Mouse (Mus musculus) CH12.LX (cell line): ENCODE measurements around the gene 9530077C05Rik. TPM values are rescaled to one million over a fixed set of nuclear protein-coding genes. Genes with fewer than 3 reads are reported as not detected.

Source experiments
- DNase-seq: peaks from one replicate; pipeline ENCODE4 v3.0.0-alpha.2; 2013; ENCODE audit errors: extremely low read depth
- H3K27ac ChIP-seq: 2 replicates; pipeline ENCODE4 v1.5.1; 2012; ENCODE audit warnings: low read depth, mild to moderate bottlenecking, control low read depth, moderate library complexity; ENCODE audit not compliant: insufficient read depth
- H3K27me3 ChIP-seq: replicated peaks from 2 replicates; pipeline ENCODE3; 2012; ENCODE audit warnings: inconsistent platforms
- H3K36me3 ChIP-seq, 2 experiments: replicated peaks in 1 of 2; 2 replicates each; pipeline versions ENCODE3 to v1.6.1; 2012; ENCODE audit warnings: inconsistent platforms in 1 of 2, low read length in 1 of 2, mild to moderate bottlenecking in 1 of 2, mixed read lengths in 1 of 2, moderate library complexity in 1 of 2; ENCODE audit not compliant: control insufficient read depth in 1 of 2, insufficient read depth in 1 of 2
- H3K4me1 ChIP-seq, 2 experiments: 2 replicates each; pipeline ENCODE4 v1.6.1; 2012; ENCODE audit warnings: inconsistent platforms in 1 of 2, moderate library complexity in 1 of 2; ENCODE audit not compliant: insufficient read depth in 2 of 2, control insufficient read depth in 1 of 2
- H3K4me2 ChIP-seq: 2 replicates; pipeline ENCODE4 v1.6.1; 2012; ENCODE audit warnings: low read depth, mild to moderate bottlenecking, control low read depth; ENCODE audit not compliant: poor library complexity, insufficient read depth, severe bottlenecking
- H3K4me3 ChIP-seq, 3 experiments: fragments of 150-350 bp in 1 of 3; sonication (generic) in 1 of 3; replicated peaks in 1 of 3; 2 replicates each; pipeline versions ENCODE3 to v1.5.1; 2011 to 2012; ENCODE audit warnings: low read depth in 2 of 3, low read length in 2 of 3, mild to moderate bottlenecking in 2 of 3, moderate library complexity in 2 of 3, control low read depth in 1 of 3, improper control_type of control experiment in 1 of 3, inconsistent platforms in 1 of 3, mixed read lengths in 1 of 3; ENCODE audit not compliant: poor library complexity in 1 of 3
- H3K79me2 ChIP-seq: replicated peaks from 2 replicates; pipeline ENCODE4 v1.6.1; 2012; ENCODE audit warnings: mild to moderate bottlenecking, moderate library complexity; ENCODE audit not compliant: control insufficient read depth, poor library complexity, insufficient read depth, severe bottlenecking; ENCODE audit errors: extremely low read depth
- H3K9ac ChIP-seq: 2 replicates; pipeline ENCODE4 v1.6.1; 2012; ENCODE audit warnings: low read depth, mild to moderate bottlenecking, control low read depth, moderate library complexity; ENCODE audit not compliant: insufficient read depth
- H3K9me3 ChIP-seq: replicated peaks from 2 replicates; pipeline ENCODE3; 2012; ENCODE audit warnings: low read length, inconsistent platforms, mixed read lengths
- BHLHE40 ChIP-seq: IDR thresholded peaks from 2 replicates; pipeline ENCODE4 v1.6.1; 2011; ENCODE audit warnings: mild to moderate bottlenecking, low read depth, low read length, improper control_type of control experiment
- CHD1 ChIP-seq: IDR thresholded peaks from 2 replicates; pipeline ENCODE4 v1.6.1; 2012; ENCODE audit warnings: low read depth, low read length, improper control_type of control experiment, inconsistent platforms
- CHD2 ChIP-seq: IDR thresholded peaks from 2 replicates; pipeline ENCODE4 v1.6.1; 2011; ENCODE audit warnings: low read length, improper control_type of control experiment
- CTCF ChIP-seq, 2 experiments: IDR thresholded peaks in 1 of 2; conservative IDR thresholded peaks in 1 of 2; 2 replicates each; pipeline ENCODE4 v1.5.1; 2011 to 2012; ENCODE audit warnings: low read depth in 2 of 2, low read length in 2 of 2, improper control_type of control experiment in 1 of 2, inconsistent platforms in 1 of 2, mild to moderate bottlenecking in 1 of 2, moderate library complexity in 1 of 2
- E2F4 ChIP-seq: IDR thresholded peaks from 2 replicates; pipeline ENCODE4 v1.6.1; 2011; ENCODE audit warnings: low read depth, low read length, improper control_type of control experiment; ENCODE audit not compliant: insufficient replicate concordance
- ELF1 ChIP-seq: IDR thresholded peaks from 2 replicates; pipeline ENCODE4 v1.6.1; 2014; ENCODE audit warnings: low read depth, mild to moderate bottlenecking, inconsistent platforms, low read length, improper control_type of control experiment
- GABPA ChIP-seq: IDR thresholded peaks from 2 replicates; pipeline ENCODE4 v1.6.1; 2012; ENCODE audit warnings: low read depth, low read length, improper control_type of control experiment, inconsistent platforms; ENCODE audit not compliant: insufficient replicate concordance
- MAX ChIP-seq: IDR thresholded peaks from 2 replicates; pipeline ENCODE4 v1.6.1; 2011; ENCODE audit warnings: low read length, improper control_type of control experiment
- MEF2A ChIP-seq: IDR thresholded peaks from 2 replicates; pipeline ENCODE4 v1.6.1; 2014; ENCODE audit warnings: low read depth, mild to moderate bottlenecking, inconsistent platforms, low read length, improper control_type of control experiment, borderline replicate concordance
- PAX5 ChIP-seq: IDR thresholded peaks from 2 replicates; pipeline ENCODE4 v1.6.1; 2012; ENCODE audit warnings: low read length, inconsistent platforms, mixed read lengths
- SMC3 ChIP-seq: IDR thresholded peaks from 2 replicates; pipeline ENCODE4 v1.6.1; 2011; ENCODE audit warnings: low read depth, low read length, improper control_type of control experiment
- TBP ChIP-seq: conservative IDR thresholded peaks from 2 replicates; pipeline ENCODE4 v1.6.1; 2011; ENCODE audit warnings: low read depth, low read length, improper control_type of control experiment
- USF1 ChIP-seq: IDR thresholded peaks from 2 replicates; pipeline ENCODE4 v1.6.1; 2014; ENCODE audit warnings: low read depth, mild to moderate bottlenecking, inconsistent platforms, low read length, improper control_type of control experiment
- ZMIZ1 ChIP-seq: IDR thresholded peaks from 2 replicates; pipeline ENCODE4 v1.6.1; 2012; ENCODE audit warnings: low read depth, mild to moderate bottlenecking, inconsistent platforms, low read length, improper control_type of control experiment
- dilution Hi-C: fragments of 300-500 bp; cut with MboI; formaldehyde crosslinking; loops from 2 replicates; pipeline ENCODE4 v1.14.3; 2020; ENCODE audit warnings: low sequenced_read_pairs; ENCODE audit not compliant: extremely low pct_unique_long_range_greater_than_20kb, extremely low pct_ligation_motif_present
- in situ Hi-C: fragments of 300-500 bp; cut with MboI; formaldehyde crosslinking; loops from 3 replicates; pipeline ENCODE4 v1.14.3; 2019; ENCODE audit warnings: low sequenced_read_pairs, low pct_ligation_motif_present, low pct_unique_long_range_greater_than_20kb, mixed read lengths
- polyA plus RNA-seq: library from polyadenylated mRNA; unstranded; fragments of >175 nt; gene quantifications from 2 replicates; pipeline ENCODE4 v1.2.1, GENCODE M21; 2012; ENCODE audit warnings: low read depth; ENCODE audit not compliant: insufficient read length
- total RNA-seq, 2 experiments: library from RNA; depleted of rRNA; stranded (reverse); fragments of 300-350 nt in 1 of 2; fragments of >200 nt in 1 of 2; gene quantifications; 2 replicates each; pipeline ENCODE4 v1.2.3; 2012 to 2014

9530077C05Rik gene
- total and polyA plus RNA-seq, 3 experiments: 0.71 to 1.4 (median 0.93) TPM

DNA sequence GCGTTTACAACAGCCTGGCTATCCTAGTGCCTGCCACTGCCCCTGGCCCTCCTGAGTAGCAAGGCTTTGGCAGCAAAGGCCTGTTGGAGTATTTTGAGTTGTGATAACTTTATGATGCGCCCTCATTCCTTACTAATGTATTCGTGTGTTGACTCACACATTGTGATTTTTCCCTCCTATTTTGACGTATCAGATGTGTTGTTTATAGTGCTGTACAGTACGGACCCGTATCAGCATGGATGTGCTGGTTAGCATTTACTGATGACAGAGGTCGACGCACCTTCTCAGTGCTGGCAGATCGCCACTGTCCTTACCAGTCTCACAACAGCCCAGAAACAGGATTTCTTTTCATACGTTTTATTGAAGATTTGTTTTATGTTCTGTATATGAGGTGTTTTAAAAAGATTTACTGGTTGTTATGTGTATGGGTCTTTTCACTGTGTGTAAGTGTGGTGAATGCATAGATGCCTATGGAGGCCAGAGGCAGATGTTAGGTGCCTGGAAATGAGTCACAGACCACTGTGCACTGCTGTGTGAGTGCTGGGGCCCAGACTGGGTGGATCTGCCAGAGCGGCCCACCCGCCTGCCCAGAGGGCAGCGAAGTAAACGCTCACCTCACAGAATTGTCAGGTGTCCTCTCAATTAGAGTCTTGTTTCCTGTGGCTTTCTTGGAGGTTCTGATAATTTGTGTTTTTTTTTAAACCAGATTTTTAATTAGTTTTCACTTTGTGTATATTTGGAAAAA, 17.5 kb downstream of the 9530077C05Rik start:
- dilution Hi-C loops: no loop called here
- DNase-seq: no peak
- H3K4me2 ChIP-seq: no peak overlapping the region
- H3K36me3 ChIP-seq: no peaks in the 10 kb centered on the region
- in situ Hi-C loops: no loop called here
- no peak overlapping the region for H3K27ac ChIP-seq
- no peak for TF ChIP-seq E2F4
- TF ChIP-seq MEF2A: no peak
- TF ChIP-seq CHD1: no peak
- TF ChIP-seq ZMIZ1: no peak
- TF ChIP-seq CTCF (conservative IDR thresholded peaks at IDR 0.05 in 1 of 2, IDR thresholded peaks at IDR 0.05 in 1 of 2; ENCODE audit: low read depth in 2 of 2, low read length in 2 of 2): no peak
- no peak for TF ChIP-seq USF1
- no peak for TF ChIP-seq PAX5
- no peak for TF ChIP-seq MAX
- no peak for TF ChIP-seq BHLHE40
- no peak for TF ChIP-seq CHD2
- no peaks in the 10 kb centered on the region for H3K79me2 ChIP-seq
- no peak overlapping the region for H3K4me3 ChIP-seq
- H3K27me3 ChIP-seq: no peaks in the 10 kb centered on the region
- H3K9ac ChIP-seq: no peak overlapping the region
- H3K4me1 ChIP-seq: peaks cover 0 to 23% of the 10 kb centered on the region in 2 experiments; a peak in 2 of 4 replicates
- no peaks in the 10 kb centered on the region for H3K9me3 ChIP-seq

DNA sequence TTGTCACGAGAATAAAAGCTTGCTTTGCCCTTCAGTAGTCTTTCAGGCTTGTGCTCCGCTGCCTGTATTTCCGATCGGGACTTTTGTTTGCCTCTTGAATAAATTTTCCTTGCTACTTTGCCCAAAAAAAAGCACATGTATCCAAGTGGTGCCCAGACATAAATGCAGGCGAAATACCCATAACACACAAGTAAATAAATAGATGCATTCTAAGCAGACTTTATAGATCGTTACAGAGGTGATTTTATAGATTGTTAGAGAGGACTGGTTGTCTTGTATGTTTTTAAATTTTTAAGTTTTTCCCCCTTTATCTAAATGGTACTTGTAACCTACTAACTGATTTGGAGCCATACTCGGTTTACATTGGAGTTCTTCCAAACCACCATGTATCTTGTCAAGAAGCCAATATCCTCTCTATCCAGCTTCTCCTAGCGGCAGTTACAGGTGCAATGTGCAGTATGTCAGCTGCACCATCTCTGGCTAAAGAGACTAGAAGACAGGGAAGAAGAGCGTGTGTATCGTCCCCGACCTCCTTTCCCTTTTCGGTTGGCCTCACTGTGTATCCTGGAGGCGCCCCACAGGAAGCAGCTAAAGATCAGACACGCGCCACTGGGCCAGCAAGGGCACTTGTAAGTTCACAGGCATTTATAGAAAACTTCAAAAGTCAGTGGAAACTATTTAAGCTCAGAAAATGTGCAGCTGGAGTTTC, 18.4 kb downstream of the 9530077C05Rik start:
- H3K4me3 ChIP-seq: peak overlapping the region in 2 of 3 experiments; percentile 5 to 41
- H3K27ac ChIP-seq: no peak overlapping the region
- dilution Hi-C loops: no loop called here

More for the DNA sequence above, 18.4 kb downstream of the 9530077C05Rik start:
- Histone ChIP-seq H3K4me1 (peaks cover 0 to 23% of the 10 kb centered on the region in 2 experiments; a peak in 2 of 4 replicates), H3K27me3 (no peaks in the 10 kb centered on the region), H3K79me2 (no peaks in the 10 kb centered on the region), H3K9ac (0 out of 2 replicates have a peak overlapping the region, but pooled peaks have one; percentile 0), H3K9me3 (no peaks in the 10 kb centered on the region), H3K36me3 (no peaks in the 10 kb centered on the region), H3K4me2 (peak overlapping the region; percentile 59; the same call in 1 of the 2 replicates)
- TF ChIP-seq E2F4 (no peak), TBP (no peak), SMC3 (no peak), BHLHE40 (no peak), GABPA (no peak), PAX5 (no peak), ELF1 (peak; percentile 28; the same call in 1 of the 2 replicates)
- peak; percentile 22 for DNase-seq
- in situ Hi-C loops: no loop called here
